Mouse (Mus musculus): ENCODE results near the gene Nab1. TPM values are rescaled to one million over a fixed set of nuclear protein-coding genes. Genes with fewer than 3 reads are reported as not detected.
A peak's percentile ranks its signal among the peaks of the same experiment; 100 is the strongest.

Gene Nab1
- polyA plus RNA-seq, 1 experiment from 2014 or later, result 19.7 TPM

GRCm38 (mm10) chr1:52470811-52471489 is 29.5 kb downstream of the Nab1 start:
- no peak overlapping the region for H3K9ac ChIP-seq
- peaks cover 3% of the 10 kb centered on the region for H3K9me3 ChIP-seq
- H3K4me3 ChIP-seq, result no peak overlapping the region
- H3K36me3 ChIP-seq, result peaks cover 71% of the 10 kb centered on the region
- H3K27me3 ChIP-seq (replicated peaks), result no peaks in the 10 kb centered on the region
- ATAC-seq (ENCODE audit: extremely low read depth, insufficient number of reproducible peaks, low FRiP score, low TSS enrichment), result no peak
- WGBS, result 74% methylated on average over 7 of the region's 7 CpGs
- H3K4me1 ChIP-seq, result no peaks in the 10 kb centered on the region
- H3K27ac ChIP-seq (replicated peaks), result no peak overlapping the region
- no peak overlapping the region for H3K4me2 ChIP-seq

DNA sequence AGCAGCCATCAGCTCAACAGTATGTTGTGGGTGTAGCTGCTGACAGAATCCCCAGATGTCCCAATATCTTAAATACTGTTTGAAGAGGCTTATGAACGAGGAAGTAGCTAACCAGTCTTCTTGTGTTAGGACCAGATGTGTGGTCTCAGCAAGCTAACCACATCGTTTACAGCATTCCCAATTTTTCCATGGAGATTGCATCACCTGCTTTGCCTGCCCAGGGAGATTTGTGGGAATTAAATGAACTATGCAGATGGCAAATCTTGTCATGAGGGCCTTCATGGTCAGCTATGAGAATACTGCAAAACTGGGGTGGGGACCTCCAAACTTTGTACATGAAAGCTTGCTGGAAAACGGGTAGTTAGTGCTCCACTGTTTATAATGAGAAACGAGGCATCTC is 30.2 kb downstream of the Nab1 start:
- Histone ChIP-seq H3K27me3 (replicated peaks) (no peaks in the 10 kb centered on the region), H3K4me2 (no peak overlapping the region), H3K9me3 (no peaks in the 10 kb centered on the region), H3K36me3 (peaks cover 70% of the 10 kb centered on the region), H3K9ac (no peak overlapping the region), H3K4me3 (no peak overlapping the region), H3K4me1 (no peaks in the 10 kb centered on the region), H3K27ac (replicated peaks) (no peak overlapping the region)
- ATAC-seq (ENCODE audit: extremely low read depth, insufficient number of reproducible peaks, low FRiP score, low TSS enrichment), result no peak
- 68% methylated on average over 4 of the region's 4 CpGs for WGBS

GRCm38 (mm10) chr1:52466518-52467120 is 33.9 kb downstream of the Nab1 start:
- no peak for ATAC-seq (ENCODE audit: extremely low read depth, insufficient number of reproducible peaks, low FRiP score, low TSS enrichment)
- Histone ChIP-seq H3K27me3 (replicated peaks) (no peaks in the 10 kb centered on the region), H3K4me1 (no peaks in the 10 kb centered on the region), H3K36me3 (peaks cover 73% of the 10 kb centered on the region), H3K4me2 (no peak overlapping the region), H3K9ac (no peak overlapping the region), H3K9me3 (no peaks in the 10 kb centered on the region), H3K4me3 (no peak overlapping the region), H3K27ac (replicated peaks) (no peak overlapping the region)
- 89% methylated on average over 8 of the region's 8 CpGs for WGBS

GRCm38 (mm10) chr1:52465830-52466229 is 34.6 kb downstream of the Nab1 start:
- Histone ChIP-seq H3K4me1 (no peaks in the 10 kb centered on the region), H3K9me3 (no peaks in the 10 kb centered on the region), H3K27me3 (replicated peaks) (no peaks in the 10 kb centered on the region), H3K27ac (replicated peaks) (no peak overlapping the region), H3K4me3 (no peak overlapping the region), H3K4me2 (no peak overlapping the region), H3K36me3 (peaks cover 73% of the 10 kb centered on the region), H3K9ac (no peak overlapping the region)
- 86% methylated on average over 3 of the region's 3 CpGs for WGBS
- ATAC-seq (ENCODE audit: extremely low read depth, insufficient number of reproducible peaks, low FRiP score, low TSS enrichment), result no peak

GRCm38 (mm10) chr1:52465264-52465663 is 35.2 kb downstream of the Nab1 start:
- Histone ChIP-seq H3K27me3 (replicated peaks) (no peaks in the 10 kb centered on the region), H3K9ac (no peak overlapping the region), H3K4me1 (no peaks in the 10 kb centered on the region), H3K36me3 (peaks cover 73% of the 10 kb centered on the region), H3K9me3 (no peaks in the 10 kb centered on the region), H3K27ac (replicated peaks) (no peak overlapping the region), H3K4me2 (no peak overlapping the region), H3K4me3 (no peak overlapping the region)
- 79% methylated on average over 3 of the region's 3 CpGs for WGBS
- no peak for ATAC-seq (ENCODE audit: extremely low read depth, insufficient number of reproducible peaks, low FRiP score, low TSS enrichment)

DNA sequence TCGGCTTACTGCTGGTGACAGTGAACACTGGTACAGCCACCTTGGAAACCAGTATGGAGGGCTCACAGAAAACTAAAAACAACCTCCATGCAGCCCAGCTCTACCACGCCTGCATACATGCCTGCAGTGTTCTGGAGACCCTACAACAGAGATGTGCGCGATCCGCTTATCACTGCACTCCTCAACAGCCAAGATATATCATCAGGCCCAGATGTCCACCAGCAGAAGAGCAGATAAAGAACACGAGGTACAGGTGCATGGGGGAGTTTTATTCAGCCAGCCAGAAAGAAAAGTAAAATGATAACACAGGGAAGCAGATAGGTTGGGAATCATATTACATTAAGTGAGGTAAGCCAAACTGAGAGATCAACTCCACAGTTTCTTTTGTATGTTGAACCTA is 37.2 kb downstream of the Nab1 start:
- 63% methylated on average over 6 of the region's 6 CpGs for WGBS
- no peak; the same call in 1 of the 2 replicates for ATAC-seq (ENCODE audit: extremely low read depth, insufficient number of reproducible peaks, low FRiP score, low TSS enrichment)
- H3K36me3 ChIP-seq, result peaks cover 83% of the 10 kb centered on the region

GRCm38 (mm10) chr1:52456571-52456970 is 43.9 kb downstream of the Nab1 start:
- Histone ChIP-seq H3K27ac (replicated peaks) (no peak overlapping the region), H3K4me2 (no peak overlapping the region), H3K27me3 (replicated peaks) (no peaks in the 10 kb centered on the region), H3K4me1 (peaks cover 21% of the 10 kb centered on the region), H3K36me3 (peaks cover 36% of the 10 kb centered on the region), H3K9me3 (no peaks in the 10 kb centered on the region), H3K9ac (no peak overlapping the region), H3K4me3 (no peak overlapping the region)
- no peak for ATAC-seq (ENCODE audit: extremely low read depth, insufficient number of reproducible peaks, low FRiP score, low TSS enrichment)
- WGBS, result 22% methylated on average over 7 of the region's 7 CpGs

More for the DNA sequence above, 37.2 kb downstream of the Nab1 start:
- Histone ChIP-seq H3K4me2 (no peak overlapping the region), H3K4me3 (no peak overlapping the region), H3K27me3 (replicated peaks) (no peaks in the 10 kb centered on the region), H3K9ac (no peak overlapping the region), H3K4me1 (no peaks in the 10 kb centered on the region), H3K9me3 (no peaks in the 10 kb centered on the region), H3K27ac (replicated peaks) (no peak overlapping the region)

- H3K27ac ChIP-seq (replicated peaks), result 0 out of 2 replicates have a peak overlapping the region, but pooled peaks have one; percentile 28
- H3K36me3 ChIP-seq, result peaks cover 19% of the 10 kb centered on the region
- no peak overlapping the region for H3K9ac ChIP-seq
- H3K27me3 ChIP-seq (replicated peaks), result no peaks in the 10 kb centered on the region
- no peak for ATAC-seq (ENCODE audit: extremely low read depth, insufficient number of reproducible peaks, low FRiP score, low TSS enrichment)
- 42% methylated on average over 3 of the region's 3 CpGs for WGBS
- H3K4me1 ChIP-seq, result peaks cover 25% of the 10 kb centered on the region
- no peak overlapping the region for H3K4me2 ChIP-seq
- no peaks in the 10 kb centered on the region for H3K9me3 ChIP-seq
- H3K4me3 ChIP-seq, result no peak overlapping the region
These were observed 45.9 kb downstream of the Nab1 start for GRCm38 (mm10) chr1:52454509-52455001.

DNA sequence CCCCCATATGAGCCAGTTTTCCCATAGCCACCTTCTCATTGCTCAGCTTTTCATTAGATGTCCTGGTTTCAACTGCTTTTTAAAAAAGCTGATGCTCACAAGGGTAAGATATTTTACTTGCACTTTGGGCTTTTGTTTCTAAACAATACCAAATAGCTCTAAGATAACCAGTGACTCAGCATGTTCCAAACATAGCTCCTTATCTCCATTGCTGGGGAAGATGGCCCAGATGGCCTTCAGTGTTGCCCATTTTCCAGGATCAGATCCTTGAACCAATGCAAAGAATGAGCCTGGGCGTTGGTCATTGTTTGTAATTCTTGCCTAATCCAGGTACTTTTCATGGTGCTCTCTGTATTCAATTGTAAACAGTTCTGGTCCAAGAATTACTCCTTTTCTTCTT is 49.1 kb downstream of the Nab1 start:
- peaks cover 18% of the 10 kb centered on the region for H3K4me1 ChIP-seq
- H3K4me3 ChIP-seq, result no peak overlapping the region
- no peak overlapping the region for H3K9ac ChIP-seq
- no peak overlapping the region for H3K27ac ChIP-seq (replicated peaks)
- H3K9me3 ChIP-seq, result no peaks in the 10 kb centered on the region; the same call in 1 of the 2 replicates
- ATAC-seq (ENCODE audit: extremely low read depth, insufficient number of reproducible peaks, low FRiP score, low TSS enrichment), result no peak
- no peaks in the 10 kb centered on the region for H3K36me3 ChIP-seq
- H3K27me3 ChIP-seq (replicated peaks), result no peaks in the 10 kb centered on the region
- no peak overlapping the region for H3K4me2 ChIP-seq
- 56% methylated on average over 1 of the region's 1 CpGs for WGBS

- no peaks in the 10 kb centered on the region for H3K27me3 ChIP-seq (replicated peaks)
- no peak overlapping the region for H3K9ac ChIP-seq
- no peaks in the 10 kb centered on the region for H3K9me3 ChIP-seq
- peaks cover 7% of the 10 kb centered on the region for H3K4me1 ChIP-seq
- no peaks in the 10 kb centered on the region for H3K36me3 ChIP-seq
- 0 out of 2 replicates have a peak overlapping the region, but pooled peaks have one; percentile 16 for H3K4me2 ChIP-seq
- 22% methylated on average over 6 of the region's 6 CpGs for WGBS
- no peak for ATAC-seq (ENCODE audit: extremely low read depth, insufficient number of reproducible peaks, low FRiP score, low TSS enrichment)
- no peak overlapping the region for H3K27ac ChIP-seq (replicated peaks)
- no peak overlapping the region for H3K4me3 ChIP-seq
These were observed 64.6 kb downstream of the Nab1 start for GRCm38 (mm10) chr1:52435856-52436255.

DNA sequence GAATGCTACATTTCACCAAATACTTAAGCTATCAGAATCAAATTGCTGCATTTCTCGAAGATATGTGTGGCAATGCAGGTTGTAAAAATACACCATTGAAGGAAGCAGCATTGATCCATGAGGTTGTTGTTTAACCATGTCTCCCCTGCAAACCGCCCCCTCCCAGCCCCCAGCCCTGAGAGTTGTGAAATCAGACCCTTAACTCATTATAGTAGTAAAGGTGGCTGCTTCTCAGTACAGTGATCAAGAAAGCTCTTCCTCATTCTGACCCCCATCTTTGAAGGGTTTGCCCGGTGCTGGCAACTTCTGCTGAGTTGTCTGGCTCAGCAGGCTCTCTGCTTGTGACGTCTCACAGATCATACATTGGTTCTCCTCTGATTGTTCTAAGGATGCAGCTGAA is 66.4 kb downstream of the Nab1 start:
- WGBS, result 78% methylated on average over 4 of the region's 4 CpGs
- ATAC-seq (ENCODE audit: extremely low read depth, insufficient number of reproducible peaks, low FRiP score, low TSS enrichment), result no peak
- H3K4me1 ChIP-seq, result peaks cover 7% of the 10 kb centered on the region
- no peak overlapping the region for H3K4me3 ChIP-seq
- H3K9me3 ChIP-seq, result no peaks in the 10 kb centered on the region
- no peaks in the 10 kb centered on the region for H3K27me3 ChIP-seq (replicated peaks)
- H3K9ac ChIP-seq, result no peak overlapping the region
- no peak overlapping the region for H3K4me2 ChIP-seq
- H3K36me3 ChIP-seq, result no peaks in the 10 kb centered on the region
- no peak overlapping the region for H3K27ac ChIP-seq (replicated peaks)

- ATAC-seq (ENCODE audit: extremely low read depth, insufficient number of reproducible peaks, low FRiP score, low TSS enrichment), result no peak
- no peaks in the 10 kb centered on the region for H3K36me3 ChIP-seq
- H3K9ac ChIP-seq, result no peak overlapping the region
- H3K9me3 ChIP-seq, result no peaks in the 10 kb centered on the region
- H3K27me3 ChIP-seq (replicated peaks), result no peaks in the 10 kb centered on the region
- peaks cover 7% of the 10 kb centered on the region for H3K4me1 ChIP-seq
- WGBS, result 82% methylated on average over 8 of the region's 8 CpGs
- no peak overlapping the region for H3K4me3 ChIP-seq
- no peak overlapping the region for H3K4me2 ChIP-seq
- H3K27ac ChIP-seq (replicated peaks), result no peak overlapping the region
These were observed 68.7 kb downstream of the Nab1 start for GRCm38 (mm10) chr1:52431806-52432205.
